Mouse (Mus musculus) retina, postnatal 7 days (tissue): ENCODE measurements around the gene Efcab7.

Source experiments
- DNase-seq: peaks from one replicate; pipeline ENCODE4 v3.0.0-alpha.2; 2012; ENCODE audit warnings: low read depth, low spot score

Gene Efcab7

DNA sequence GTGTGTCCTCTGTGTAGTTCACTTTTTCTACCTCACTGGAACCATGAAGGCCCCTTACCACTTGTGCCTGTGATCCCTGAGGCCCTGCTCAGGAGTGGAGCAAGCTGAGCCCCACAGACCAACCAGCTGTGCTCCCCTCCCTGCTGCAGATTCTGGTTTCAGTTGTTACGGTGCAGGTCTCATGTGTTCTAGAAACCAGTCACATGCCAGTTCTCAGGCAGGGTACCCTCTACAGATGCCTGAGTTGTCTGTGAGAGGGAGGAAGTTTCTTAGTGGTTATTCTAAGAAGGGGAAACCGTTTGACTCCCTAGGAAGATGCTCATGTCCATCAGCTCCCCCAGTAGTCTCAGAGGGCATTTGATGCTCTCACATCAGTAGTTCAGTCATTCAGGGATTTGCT, 115.6 kb downstream of the Efcab7 start:
- no peak for DNase-seq

GRCm38 (mm10) chr4:99945011-99945410, 116.0 kb downstream of the Efcab7 start:
- no peak for DNase-seq

DNA sequence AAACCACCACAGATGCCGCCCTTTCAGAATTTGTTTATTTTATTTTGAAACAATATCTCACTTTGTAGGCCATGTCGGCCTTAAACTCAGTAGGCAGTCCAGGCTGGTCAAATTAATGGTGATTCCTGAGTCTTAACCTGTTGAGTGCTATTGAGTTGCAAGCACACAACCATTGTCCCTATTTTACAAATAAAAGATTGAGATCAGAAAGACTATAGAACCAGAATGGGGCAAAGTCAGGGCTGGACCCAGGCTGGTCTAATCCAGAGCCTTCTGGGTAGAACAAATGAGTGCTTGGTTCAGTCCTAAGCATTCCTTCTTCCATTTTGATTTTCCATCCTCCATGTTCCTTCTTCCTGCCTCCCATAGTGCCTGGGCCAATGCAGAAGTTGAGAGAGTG, 117.5 kb downstream of the Efcab7 start:
- no peak for DNase-seq

- DNase-seq, result peak; percentile 41
Observed at GRCm38 (mm10) chr4:99947192-99947591, 118.2 kb downstream of the Efcab7 start.

DNA sequence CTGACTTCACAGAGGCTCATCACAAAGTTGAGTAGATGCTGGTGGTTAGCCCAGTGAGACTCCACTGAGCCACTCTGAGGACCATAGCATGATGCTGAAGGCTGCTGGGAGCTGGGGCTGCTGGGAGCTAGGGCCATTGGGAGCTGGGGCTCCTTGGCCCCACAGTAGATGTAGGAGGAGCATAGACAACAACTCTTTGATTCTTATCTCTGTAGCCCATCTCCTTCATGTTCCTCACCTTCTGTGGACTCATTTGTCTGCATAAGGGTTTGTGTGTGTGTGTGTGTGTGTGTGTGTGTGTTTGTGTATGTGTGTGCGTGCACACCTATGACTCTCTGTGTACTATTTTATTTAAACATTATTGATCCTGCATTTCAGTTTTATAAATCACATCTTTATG, 118.9 kb downstream of the Efcab7 start:
- DNase-seq, result no peak

DNA sequence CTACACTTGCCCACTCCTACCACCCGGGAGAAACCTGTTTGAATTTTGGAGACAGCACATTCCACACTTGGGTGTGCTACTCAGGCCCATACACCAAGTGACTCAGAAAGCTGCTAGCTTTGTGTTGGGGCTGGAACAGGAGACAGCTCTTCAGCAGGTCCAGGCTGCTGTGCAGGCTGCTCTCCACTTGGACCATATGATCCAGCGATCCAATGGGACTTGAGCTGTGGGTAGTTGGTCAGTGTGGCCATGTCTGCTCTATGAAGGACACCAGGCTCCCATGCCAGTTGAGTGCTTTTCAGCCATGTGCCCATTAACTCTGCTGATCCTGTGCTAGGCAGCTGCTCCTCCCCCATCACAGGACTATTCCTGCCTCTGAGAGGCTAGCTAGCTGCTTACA, 124.9 kb downstream of the Efcab7 start:
- DNase-seq, result no peak

GRCm38 (mm10) chr4:99955396-99955795, 126.4 kb downstream of the Efcab7 start:
- no peak for DNase-seq

DNA sequence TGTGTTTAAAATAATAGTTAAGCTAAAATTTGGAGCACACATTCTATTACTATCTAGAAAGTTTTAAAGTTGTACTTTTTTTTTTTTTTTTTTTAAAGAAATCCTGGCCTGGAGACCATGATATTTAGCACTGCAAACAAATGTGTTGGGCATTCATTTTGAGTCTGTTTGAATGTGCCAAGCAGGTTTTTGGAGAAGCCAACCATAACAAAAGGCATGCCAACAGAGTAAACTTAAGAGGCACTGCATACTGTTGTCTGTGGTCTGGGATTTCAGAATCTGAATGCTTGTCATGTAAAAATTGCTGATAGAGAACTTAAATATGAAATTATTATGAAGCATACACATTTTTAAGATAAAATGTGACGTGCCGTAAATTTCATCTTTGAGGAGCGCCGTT, 128.2 kb downstream of the Efcab7 start:
- DNase-seq, result no peak

GRCm38 (mm10) chr4:99958084-99958815, 129.3 kb downstream of the Efcab7 start:
- no peak for DNase-seq

DNA sequence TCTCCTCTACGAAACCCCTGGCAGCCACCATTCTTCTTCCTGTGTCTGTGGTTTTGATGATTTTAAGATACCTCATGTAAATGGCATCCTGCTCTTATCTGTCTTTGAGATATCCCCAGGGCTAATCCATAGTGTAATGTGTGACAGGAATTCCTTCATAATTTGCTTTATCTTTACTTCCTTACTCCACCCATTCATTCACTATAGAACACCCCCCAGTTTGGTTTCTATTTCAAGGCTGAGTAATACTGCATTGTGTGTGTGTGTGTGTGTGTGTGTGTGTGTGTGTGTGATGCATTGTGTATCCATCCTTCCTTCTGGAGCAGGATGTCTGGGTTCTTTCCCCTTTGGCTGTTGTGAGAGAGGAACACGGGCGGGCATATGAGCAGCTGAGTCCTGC, 130.3 kb downstream of the Efcab7 start:
- DNase-seq, result no peak
